Mouse (Mus musculus): ENCODE results near the gene Pip5k1b. TPM values are rescaled to one million over a fixed set of nuclear protein-coding genes. Genes with fewer than 3 reads are reported as not detected.

Gene Pip5k1b
- polyA plus RNA-seq, 2 experiments: 0.83 to 1.4 TPM

DNA sequence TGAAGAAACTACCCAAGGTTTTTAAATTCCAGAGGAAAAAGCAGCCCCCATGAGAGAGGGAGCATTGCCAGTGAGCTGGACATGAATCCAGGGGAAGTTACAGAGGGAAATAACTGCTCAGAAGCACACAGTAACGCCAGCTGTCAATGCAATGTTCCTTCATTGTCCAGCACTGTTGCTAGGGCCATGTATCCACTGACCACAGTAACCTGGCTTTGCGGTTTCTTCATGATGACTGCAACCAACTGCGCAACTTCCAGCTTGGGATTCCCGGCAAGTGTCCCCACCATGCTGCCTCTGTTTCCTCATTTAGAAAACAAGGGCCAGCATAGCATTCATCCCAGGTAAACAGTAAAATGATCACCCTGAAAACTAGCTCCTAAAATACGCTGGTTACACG is 84.1 kb downstream of the Pip5k1b start:
- Histone ChIP-seq H3K4me1 (ENCODE audit: control insufficient read depth, insufficient read depth, low read length) (0 out of 2 replicates have a peak, but pooled peaks cover 5% of the 10 kb centered on the region), H3K9ac (ENCODE audit: low read depth, low read length, severe bottlenecking) (no peak overlapping the region), H3K4me3 (replicated peaks; ENCODE audit: low read length) (no peak overlapping the region), H3K36me3 (ENCODE audit: control insufficient read depth, insufficient read depth, low read length) (0 out of 2 replicates have a peak, but pooled peaks cover 4% of the 10 kb centered on the region), H3K27me3 (ENCODE audit: control insufficient read depth, insufficient read depth, low read length) (no peaks in the 10 kb centered on the region), H3K27ac (replicated peaks; ENCODE audit: low read depth, low read length) (no peak overlapping the region), H3K9me3 (ENCODE audit: control insufficient read depth, low read length) (no peaks in the 10 kb centered on the region), H3K4me2 (replicated peaks; ENCODE audit: low read depth, low read length, severe bottlenecking) (no peak overlapping the region)
- no peak for TF ChIP-seq POLR2A (IDR thresholded peaks at IDR 0.05; ENCODE audit: borderline replicate concordance, extremely low read depth, insufficient read depth, insufficient read length)
- WGBS: 88% methylated on average over 6 of the region's 6 CpGs
- ATAC-seq (ENCODE audit: low FRiP score, low read depth) (no peak), DNase-seq (ENCODE audit: low spot score) (no peak)

- Histone ChIP-seq H3K36me3 (ENCODE audit: control insufficient read depth, insufficient read depth, low read length) (0 out of 2 replicates have a peak, but pooled peaks cover under 1% of the 10 kb centered on the region), H3K4me1 (ENCODE audit: control insufficient read depth, insufficient read depth, low read length) (no peaks in the 10 kb centered on the region), H3K9ac (ENCODE audit: low read depth, low read length, severe bottlenecking) (no peak overlapping the region), H3K4me2 (replicated peaks; ENCODE audit: low read depth, low read length, severe bottlenecking) (no peak overlapping the region), H3K4me3 (replicated peaks; ENCODE audit: low read length) (no peak overlapping the region), H3K27me3 (ENCODE audit: control insufficient read depth, insufficient read depth, low read length) (no peaks in the 10 kb centered on the region), H3K9me3 (ENCODE audit: control insufficient read depth, low read length) (no peaks in the 10 kb centered on the region), H3K27ac (replicated peaks; ENCODE audit: low read depth, low read length) (no peak overlapping the region)
- WGBS: 81% methylated on average over 4 of the region's 4 CpGs
- no peak for TF ChIP-seq POLR2A (IDR thresholded peaks at IDR 0.05; ENCODE audit: borderline replicate concordance, extremely low read depth, insufficient read depth, insufficient read length)
- ATAC-seq (ENCODE audit: low FRiP score, low read depth) (no peak), DNase-seq (ENCODE audit: low spot score) (no peak)
These were observed 86.5 kb downstream of the Pip5k1b start for GRCm38 (mm10) chr19:24469216-24469615.

DNA sequence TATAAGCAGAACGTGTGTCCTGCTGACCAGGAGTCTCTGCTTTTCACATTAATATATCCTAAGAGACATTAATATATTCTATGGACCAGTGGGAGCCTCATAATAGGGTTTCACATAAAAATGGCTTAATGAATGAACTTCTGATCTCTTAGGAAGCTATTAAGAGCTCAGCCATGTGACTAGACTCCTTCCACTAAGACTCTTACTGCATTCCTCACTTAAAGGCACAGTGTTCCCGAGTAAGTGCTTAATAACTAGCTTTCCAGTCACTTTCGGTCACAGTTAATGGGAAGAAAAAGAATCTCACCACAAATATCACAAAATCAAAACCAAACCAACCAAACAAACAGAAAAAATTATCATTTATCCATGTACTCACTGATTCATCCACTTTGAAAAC is 87.1 kb downstream of the Pip5k1b start:
- Histone ChIP-seq H3K4me3 (replicated peaks; ENCODE audit: low read length) (no peak overlapping the region), H3K4me2 (replicated peaks; ENCODE audit: low read depth, low read length, severe bottlenecking) (no peak overlapping the region), H3K27ac (replicated peaks; ENCODE audit: low read depth, low read length) (no peak overlapping the region), H3K27me3 (ENCODE audit: control insufficient read depth, insufficient read depth, low read length) (no peaks in the 10 kb centered on the region), H3K36me3 (ENCODE audit: control insufficient read depth, insufficient read depth, low read length) (no peaks in the 10 kb centered on the region), H3K4me1 (ENCODE audit: control insufficient read depth, insufficient read depth, low read length) (no peaks in the 10 kb centered on the region), H3K9ac (ENCODE audit: low read depth, low read length, severe bottlenecking) (no peak overlapping the region), H3K9me3 (ENCODE audit: control insufficient read depth, low read length) (no peaks in the 10 kb centered on the region)
- DNase-seq (ENCODE audit: low spot score) (no peak), ATAC-seq (ENCODE audit: low FRiP score, low read depth) (no peak)
- no peak for TF ChIP-seq POLR2A (IDR thresholded peaks at IDR 0.05; ENCODE audit: borderline replicate concordance, extremely low read depth, insufficient read depth, insufficient read length)
- WGBS: 52% methylated on average over 3 of the region's 3 CpGs

- H3K9ac ChIP-seq (ENCODE audit: low read depth, low read length, severe bottlenecking): no peak overlapping the region
- H3K4me1 ChIP-seq (ENCODE audit: control insufficient read depth, insufficient read depth, low read length): no peaks in the 10 kb centered on the region
- H3K36me3 ChIP-seq (ENCODE audit: control insufficient read depth, insufficient read depth, low read length): no peaks in the 10 kb centered on the region
- H3K27ac ChIP-seq (replicated peaks; ENCODE audit: low read depth, low read length): no peak overlapping the region
- no peak overlapping the region for H3K4me3 ChIP-seq (replicated peaks; ENCODE audit: low read length)
- no peaks in the 10 kb centered on the region for H3K9me3 ChIP-seq (ENCODE audit: control insufficient read depth, low read length)
- DNase-seq (ENCODE audit: low spot score): no peak
- TF ChIP-seq POLR2A (IDR thresholded peaks at IDR 0.05; ENCODE audit: borderline replicate concordance, extremely low read depth, insufficient read depth, insufficient read length): no peak
- WGBS: 77% methylated on average over 3 of the region's 3 CpGs
- no peak for ATAC-seq (ENCODE audit: low FRiP score, low read depth)
- no peak overlapping the region for H3K4me2 ChIP-seq (replicated peaks; ENCODE audit: low read depth, low read length, severe bottlenecking)
- H3K27me3 ChIP-seq (ENCODE audit: control insufficient read depth, insufficient read depth, low read length): no peaks in the 10 kb centered on the region
These were observed 92.7 kb downstream of the Pip5k1b start for GRCm38 (mm10) chr19:24463011-24463410.

- no peak for TF ChIP-seq POLR2A (IDR thresholded peaks at IDR 0.05; ENCODE audit: borderline replicate concordance, extremely low read depth, insufficient read depth, insufficient read length)
- 91% methylated on average over 6 of the region's 6 CpGs for WGBS
- ATAC-seq (ENCODE audit: low FRiP score, low read depth) (no peak), DNase-seq (ENCODE audit: low spot score) (no peak)
- no peak overlapping the region for H3K4me3 ChIP-seq (replicated peaks; ENCODE audit: low read length)
- 0 out of 2 replicates have a peak, but pooled peaks cover 2% of the 10 kb centered on the region for H3K4me1 ChIP-seq (ENCODE audit: control insufficient read depth, insufficient read depth, low read length)
- no peaks in the 10 kb centered on the region for H3K9me3 ChIP-seq (ENCODE audit: control insufficient read depth, low read length)
- H3K36me3 ChIP-seq (ENCODE audit: control insufficient read depth, insufficient read depth, low read length): no peaks in the 10 kb centered on the region
- H3K9ac ChIP-seq (ENCODE audit: low read depth, low read length, severe bottlenecking): no peak overlapping the region
- H3K27me3 ChIP-seq (ENCODE audit: control insufficient read depth, insufficient read depth, low read length): no peaks in the 10 kb centered on the region
- no peak overlapping the region for H3K27ac ChIP-seq (replicated peaks; ENCODE audit: low read depth, low read length)
- H3K4me2 ChIP-seq (replicated peaks; ENCODE audit: low read depth, low read length, severe bottlenecking): no peak overlapping the region
These were observed 99.0 kb downstream of the Pip5k1b start for GRCm38 (mm10) chr19:24456591-24457231.

All from limb, embryonic 14.5 days (tissue).